Comparison of ENCODE assay signal across 8 mouse cellular contexts in the genomic region with DNA sequence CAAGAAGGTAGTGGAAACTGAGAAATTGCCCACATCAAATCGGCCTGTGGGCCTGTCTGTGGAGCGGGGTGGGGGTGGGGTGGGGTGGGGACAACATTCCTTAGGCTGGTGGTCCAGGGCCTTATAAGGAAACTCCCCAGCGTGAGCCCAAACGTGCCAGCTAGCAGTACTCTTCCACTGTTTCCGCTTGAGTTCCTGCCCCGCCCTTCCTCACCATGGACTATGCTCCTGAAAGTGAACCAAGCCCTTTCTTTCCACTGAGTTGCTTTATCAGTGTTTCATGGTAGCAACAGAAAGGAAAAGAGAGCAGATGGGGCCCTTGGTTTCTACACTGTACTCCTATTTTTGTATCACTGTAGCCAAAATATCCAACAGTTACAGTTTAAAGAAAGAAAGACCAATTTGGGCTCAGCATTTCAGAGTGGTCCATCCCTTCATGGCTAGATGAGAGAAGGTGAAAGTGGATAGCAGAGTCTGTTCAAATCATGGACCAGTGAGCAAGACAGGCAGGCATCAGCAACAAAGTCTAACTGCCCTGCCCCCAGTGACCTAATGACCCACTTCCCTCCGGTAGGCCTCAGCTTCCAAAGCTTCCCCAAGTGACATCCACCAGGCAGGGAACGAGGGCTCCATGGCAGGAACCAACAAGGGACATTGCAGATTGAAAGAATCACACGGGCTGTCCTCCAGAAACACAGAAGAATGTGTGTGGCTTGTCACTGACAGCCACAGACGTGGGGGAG. TPM values are rescaled to one million over a fixed set of nuclear protein-coding genes. Genes with fewer than 3 reads are reported as not detected.
A peak's percentile ranks its signal among the peaks of the same experiment; 100 is the strongest.
DNase-seq lines count a peak whose midpoint lies in the region; ATAC-seq and TF ChIP-seq lines count a peak whose summit lies in the region.

No protein-coding gene starts in this region.

- TF ChIP-seq POLR2A in cerebellum, adult 2 months (IDR thresholded peaks at IDR 0.05; ENCODE audit: borderline replicate concordance, insufficient read depth, low read length): no peak

- H3K4me1 ChIP-seq in heart, postnatal 0 days (ENCODE audit: control insufficient read depth, insufficient read depth): peaks cover 30% of the 10 kb centered on the region
- H3K4me1 ChIP-seq in midbrain, embryonic 12.5 days: peaks cover 29% of the 10 kb centered on the region
- no peaks in the 10 kb centered on the region; the same call in 1 of the 2 replicates for H3K4me1 ChIP-seq in cerebellum, adult 2 months (ENCODE audit: control insufficient read depth, insufficient read depth, low read length)

- no peak overlapping the region for H3K9ac ChIP-seq in heart, postnatal 0 days (replicated peaks; ENCODE audit: low read depth, low read length)
- H3K9ac ChIP-seq in midbrain, embryonic 12.5 days (replicated peaks): 0 out of 2 replicates have a peak overlapping the region, but pooled peaks have one; percentile 11

- no peaks in the 10 kb centered on the region for H3K36me3 ChIP-seq in heart, postnatal 0 days (replicated peaks; ENCODE audit: control insufficient read depth, insufficient read depth, low read length)
- no peaks in the 10 kb centered on the region for H3K36me3 ChIP-seq in midbrain, embryonic 12.5 days

- no peak overlapping the region for H3K4me3 ChIP-seq in heart, postnatal 0 days (ENCODE audit: low read depth, low read length)
- H3K4me3 ChIP-seq in midbrain, embryonic 12.5 days: no peak overlapping the region
- no peak overlapping the region for H3K4me3 ChIP-seq in cerebellum, adult 2 months (replicated peaks; ENCODE audit: insufficient read depth, low read depth, low read length)

- peak overlapping the region; percentile 90 for H3K27ac ChIP-seq in heart, postnatal 0 days (ENCODE audit: low read depth)
- H3K27ac ChIP-seq in midbrain, embryonic 12.5 days (replicated peaks): 0 out of 2 replicates have a peak overlapping the region, but pooled peaks have one; percentile 20
- no peak overlapping the region for H3K27ac ChIP-seq in cerebellum, adult 2 months (ENCODE audit: insufficient read depth, low read length)

- no peak overlapping the region for H3K4me2 ChIP-seq in heart, postnatal 0 days (ENCODE audit: low read depth, low read length)
- no peak overlapping the region for H3K4me2 ChIP-seq in midbrain, embryonic 12.5 days (replicated peaks)

- no peak for TF ChIP-seq EP300 in heart, postnatal 0 days (IDR thresholded peaks at IDR 0.05; ENCODE audit: low read depth)

- WGBS in heart, postnatal 0 days: 13% methylated on average over 10 of the region's 10 CpGs
- WGBS in midbrain, embryonic 12.5 days: 6% methylated on average over 10 of the region's 10 CpGs
- 45% methylated on average over 10 of the region's 10 CpGs for WGBS in cerebellum, adult 2 months

- ATAC-seq in common myeloid progenitor, adult 5-6 weeks (replicated peaks; ENCODE audit: low read depth, poor library complexity, severe bottlenecking): peak; percentile 61
- ATAC-seq in heart, postnatal 0 days (ENCODE audit: insufficient read depth, low read depth): peak; percentile 63
- ATAC-seq in midbrain, embryonic 12.5 days (ENCODE audit: low FRiP score, low read depth): no peak

- DNase-seq in 416B (ENCODE audit: low read depth): peak; percentile 53
- DNase-seq in heart, postnatal 0 days (ENCODE audit: low spot score): peak; percentile 76
- DNase-seq in kidney, postnatal 4 days: peak; percentile 74 to 86
- no peak for DNase-seq in adrenal gland, adult 18-20 months (ENCODE audit: low spot score in 2 of 2)
- no peak for DNase-seq in cerebellum, adult 2 months
- DNase-seq in left cerebral cortex, adult 11 months (ENCODE audit: low spot score): no peak

- H3K9me3 ChIP-seq in heart, postnatal 0 days (replicated peaks; ENCODE audit: control insufficient read depth, low read length): no peaks in the 10 kb centered on the region
- no peaks in the 10 kb centered on the region for H3K9me3 ChIP-seq in midbrain, embryonic 12.5 days

- H3K27me3 ChIP-seq in heart, postnatal 0 days (ENCODE audit: control insufficient read depth, insufficient read depth, low read length): no peaks in the 10 kb centered on the region
- H3K27me3 ChIP-seq in midbrain, embryonic 12.5 days: no peaks in the 10 kb centered on the region
- H3K27me3 ChIP-seq in cerebellum, adult 2 months (ENCODE audit: control insufficient read depth, insufficient read depth, low read length): no peaks in the 10 kb centered on the region

- no peak for TF ChIP-seq CTCF in heart, postnatal 0 days (IDR thresholded peaks at IDR 0.05; ENCODE audit: low read depth)
- no peak for TF ChIP-seq CTCF in cerebellum, adult 2 months (IDR thresholded peaks at IDR 0.05; ENCODE audit: borderline replicate concordance, insufficient read depth, low read depth, low read length)

RNA-seq across cellular contexts. Expression of a gene that starts 5.3 kb away (rescaled TPM):
- total RNA-seq in common myeloid progenitor, adult 5-6 weeks (2017): 340 and 385 TPM in 2 replicates
- 259 and 275 TPM in 2 replicates for total RNA-seq in heart, postnatal 0 days (2014; rRNA removed; ENCODE audit: low replicate concordance)
- polyA plus RNA-seq in heart, postnatal 0 days (2015; fragmentation: Nextera tagmentation; extraction: Ambion mirVana): 149 and 171 TPM in 2 replicates
- 323 and 357 TPM in 2 replicates for polyA plus RNA-seq in midbrain, embryonic 12.5 days (2016; fragmentation: Nextera tagmentation; extraction: Ambion mirVana)
- total RNA-seq in adrenal gland, adult 18-20 months (2021): 100 to 1,000 TPM; 327 to 346 TPM
- polyA plus RNA-seq in cerebellum, adult 2 months (2012; rRNA removed): 366 and 379 TPM in 2 replicates

RNA-seq across cellular contexts. Expression of a gene that starts 14.2 kb away (rescaled TPM):
- 23.4 and 35.6 TPM in 2 replicates for total RNA-seq in common myeloid progenitor, adult 5-6 weeks (2017)
- total RNA-seq in heart, postnatal 0 days (2014; rRNA removed; ENCODE audit: low replicate concordance): 2.1 and 2.7 TPM in 2 replicates
- polyA plus RNA-seq in heart, postnatal 0 days (2015; fragmentation: Nextera tagmentation; extraction: Ambion mirVana): 2.3 and 2.4 TPM in 2 replicates
- polyA plus RNA-seq in midbrain, embryonic 12.5 days (2016; fragmentation: Nextera tagmentation; extraction: Ambion mirVana): 1.7 and 2.8 TPM in 2 replicates
- 1 to 10 TPM; 2.6 to 3.2 TPM for total RNA-seq in adrenal gland, adult 18-20 months (2021)
- 3.0 and 3.1 TPM in 2 replicates for polyA plus RNA-seq in cerebellum, adult 2 months (2012; rRNA removed)

RNA-seq across cellular contexts. Expression of a gene that starts 22.0 kb away (rescaled TPM):
- total RNA-seq in common myeloid progenitor, adult 5-6 weeks (2017): 94.7 and 95.7 TPM in 2 replicates
- 483 and 823 TPM in 2 replicates for total RNA-seq in heart, postnatal 0 days (2014; rRNA removed; ENCODE audit: low replicate concordance)
- polyA plus RNA-seq in heart, postnatal 0 days (2015; fragmentation: Nextera tagmentation; extraction: Ambion mirVana): 806 and 928 TPM in 2 replicates
- 71.4 and 77.2 TPM in 2 replicates for polyA plus RNA-seq in midbrain, embryonic 12.5 days (2016; fragmentation: Nextera tagmentation; extraction: Ambion mirVana)
- total RNA-seq in adrenal gland, adult 18-20 months (2021): 100 to 1,000 TPM; 474 to 780 TPM
- polyA plus RNA-seq in cerebellum, adult 2 months (2012; rRNA removed): 106 and 115 TPM in 2 replicates

RNA-seq across cellular contexts. Expression of a gene that starts 30.6 kb away (rescaled TPM):
- 3.9 and 4.1 TPM in 2 replicates for total RNA-seq in common myeloid progenitor, adult 5-6 weeks (2017)
- total RNA-seq in heart, postnatal 0 days (2014; rRNA removed; ENCODE audit: low replicate concordance): 2.3 and 24.1 TPM in 2 replicates
- polyA plus RNA-seq in heart, postnatal 0 days (2015; fragmentation: Nextera tagmentation; extraction: Ambion mirVana): 30.9 and 36.0 TPM in 2 replicates
- 3.2 and 3.5 TPM in 2 replicates for polyA plus RNA-seq in midbrain, embryonic 12.5 days (2016; fragmentation: Nextera tagmentation; extraction: Ambion mirVana)
- 10 to 100 TPM; 10.3 to 14.0 TPM for total RNA-seq in adrenal gland, adult 18-20 months (2021)
- 6.9 and 8.3 TPM in 2 replicates for polyA plus RNA-seq in cerebellum, adult 2 months (2012; rRNA removed)

RNA-seq across cellular contexts. Expression of a gene that starts 35.7 kb away (rescaled TPM):
- total RNA-seq in common myeloid progenitor, adult 5-6 weeks (2017): 11.3 and 11.6 TPM in 2 replicates
- 3.5 and 16.1 TPM in 2 replicates for total RNA-seq in heart, postnatal 0 days (2014; rRNA removed; ENCODE audit: low replicate concordance)
- polyA plus RNA-seq in heart, postnatal 0 days (2015; fragmentation: Nextera tagmentation; extraction: Ambion mirVana): 25.7 and 26.7 TPM in 2 replicates
- polyA plus RNA-seq in midbrain, embryonic 12.5 days (2016; fragmentation: Nextera tagmentation; extraction: Ambion mirVana): 38.6 and 44.5 TPM in 2 replicates
- total RNA-seq in adrenal gland, adult 18-20 months (2021): 10 to 100 TPM; 44.0 to 55.4 TPM
- polyA plus RNA-seq in cerebellum, adult 2 months (2012; rRNA removed): 39.6 and 40.0 TPM in 2 replicates

Comparison
In these comparisons a context has a peak if more than half of its experiments do, and no peak if none do; other contexts are left out.
1. DNase-seq: peak in 416B (single experiment), heart, postnatal 0 days (single experiment) and kidney, postnatal 4 days (2 of 2); none in adrenal gland, adult 18-20 months (0 of 2), cerebellum, adult 2 months (0 of 2) and left cerebral cortex, adult 11 months (single experiment).